Mouse (Mus musculus) heart, adult 2 months (tissue): ENCODE measurements at regions not wholly inside any gene's neighbourhood (a gene's known extent, or its start where the extent isn't known, plus 50 kb on each side); places are given as distances from the start of the nearest gene placed in this dataset.

Source experiments
- CTCF ChIP-seq: fragments of 200-600 bp; IDR thresholded peaks from 2 replicates; pipeline ENCODE4 v1.8.1; 2022; ENCODE audit warnings: antibody characterized with exemption, mild to moderate bottlenecking, moderate library complexity
- EP300 ChIP-seq: fragments of 200-500 bp; IDR thresholded peaks from 2 replicates; pipeline ENCODE4 v1.6.1; 2011; ENCODE audit warnings: low read depth, low read length, control low read depth; ENCODE audit not compliant: insufficient read depth
- POLR2A ChIP-seq: fragments of 200-500 bp; IDR thresholded peaks from 2 replicates; pipeline ENCODE4 v1.6.1; 2011; ENCODE audit warnings: mild to moderate bottlenecking, low read depth, low read length, control low read depth; ENCODE audit not compliant: insufficient read depth

GRCm38 (mm10) chr7:133259143-133259542 lies 135.0 kb upstream of the Ctbp2 start:
- TF ChIP-seq CTCF, result no peak
- no peak for TF ChIP-seq EP300
- TF ChIP-seq POLR2A, result no peak
